Mouse (Mus musculus) cortical plate, adult 2 months (tissue): ENCODE data around the gene C330007P06Rik.

Experiments
- CTCF ChIP-seq: fragments of 200-500 bp; IDR thresholded peaks from 2 replicates; pipeline ENCODE4 v1.5.1; 2011; ENCODE audit warnings: mild to moderate bottlenecking, control low read depth, low read length; ENCODE audit not compliant: insufficient read depth; ENCODE audit errors: extremely low read depth
- POLR2A ChIP-seq: fragments of 200-500 bp; IDR thresholded peaks from 2 replicates; pipeline ENCODE4 v1.6.1; 2011; ENCODE audit warnings: mild to moderate bottlenecking, low read length, control low read depth; ENCODE audit not compliant: insufficient read depth; ENCODE audit errors: extremely low read depth

DNA sequence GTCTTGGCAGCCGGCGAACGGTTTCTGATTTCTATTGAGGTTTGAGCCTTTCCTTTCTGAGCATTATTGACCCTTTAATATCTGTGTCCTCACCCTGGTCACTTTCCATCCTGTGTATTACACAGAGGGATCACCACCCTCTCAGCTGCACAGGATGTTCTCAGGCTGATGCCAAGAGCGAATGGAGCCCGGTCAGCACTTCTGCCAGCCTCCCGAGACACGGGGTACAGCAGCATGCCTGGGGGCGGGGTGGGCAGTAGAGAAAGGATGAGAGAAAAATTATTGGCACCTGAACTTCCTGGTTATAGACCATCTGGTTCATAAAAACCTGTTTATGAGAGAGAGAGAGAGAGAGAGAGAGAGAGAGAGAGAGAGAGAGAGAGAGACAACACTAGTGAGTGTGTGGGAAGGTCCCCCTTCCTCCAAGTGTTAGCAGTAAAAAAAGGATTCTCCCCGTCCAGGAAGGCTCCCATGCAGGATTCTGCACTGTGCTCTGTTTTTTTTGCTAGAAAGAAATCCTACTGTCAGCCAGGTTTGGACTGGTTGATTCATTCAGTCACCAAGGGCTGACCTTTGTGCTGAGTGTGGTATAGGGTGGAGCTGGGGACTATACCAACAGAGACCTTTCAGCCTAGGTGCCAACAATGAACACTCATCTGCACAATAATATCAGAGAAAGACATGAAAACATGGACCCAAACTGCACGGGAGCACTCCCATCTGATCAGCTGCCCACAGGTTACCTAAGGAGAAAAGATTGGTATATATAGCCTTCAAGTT lies 49.8 kb downstream of the C330007P06Rik start:
- TF ChIP-seq CTCF (no peak), POLR2A (no peak)
